Mouse (Mus musculus) brain, embryonic 14.5 days (tissue): ENCODE measurements around the gene Rab5c.

Experiments
- CTCF ChIP-seq: fragments of 200-500 bp; IDR thresholded peaks from 2 replicates; pipeline ENCODE4 v1.5.1; 2012; ENCODE audit warnings: inconsistent platforms, mild to moderate bottlenecking, moderate library complexity, borderline replicate concordance; ENCODE audit not compliant: insufficient read depth, insufficient read length; ENCODE audit errors: extremely low read depth
- POLR2A ChIP-seq: fragments of 200-500 bp; IDR thresholded peaks from 2 replicates; pipeline ENCODE4 v1.6.1; 2012; ENCODE audit warnings: mild to moderate bottlenecking, inconsistent platforms, borderline replicate concordance; ENCODE audit not compliant: poor library complexity, insufficient read depth, insufficient read length, severe bottlenecking; ENCODE audit errors: extremely low read depth

DNA sequence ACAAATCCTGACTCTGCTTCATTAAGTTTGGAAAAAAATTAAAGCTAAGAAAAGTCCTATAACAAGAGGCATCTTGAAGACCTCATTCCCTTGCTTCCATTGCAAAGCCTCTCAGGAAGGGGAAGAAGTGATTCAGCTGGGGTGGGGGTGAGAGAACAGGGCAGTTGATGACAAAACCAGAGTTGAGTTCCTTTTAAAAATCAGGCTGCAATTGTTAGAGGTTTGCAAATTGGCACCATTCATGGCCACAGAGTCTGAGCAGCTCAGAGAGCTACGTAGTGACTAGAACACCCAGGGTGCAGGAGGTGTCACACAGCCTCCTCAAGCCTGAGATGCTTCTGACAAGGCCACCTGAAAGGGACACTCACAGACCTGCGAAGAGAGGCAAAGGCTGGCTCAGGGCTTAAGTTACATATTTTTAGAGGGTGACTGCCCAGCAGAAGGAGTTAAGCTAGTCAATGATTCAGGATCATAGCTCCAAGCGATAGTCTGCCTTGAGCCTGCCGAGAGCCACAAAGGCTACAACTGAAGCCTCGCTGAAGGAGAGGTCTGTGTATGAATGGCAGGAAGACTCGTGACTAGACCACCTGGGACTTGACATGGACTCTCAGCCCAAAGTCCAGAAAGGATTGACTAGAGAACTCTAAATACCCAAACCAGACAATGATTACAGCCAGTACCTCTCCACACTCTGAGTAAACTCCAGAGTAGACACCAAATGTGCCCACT is 7.4 kb downstream of the Rab5c start:
- TF ChIP-seq CTCF, result no peak
- TF ChIP-seq POLR2A, result no peak
